Mouse (Mus musculus): ENCODE results near the gene Nkg7.
"Not testable (repeated sequence)": the region's sequence is repeated elsewhere in the genome, so short reads cannot be mapped to it uniquely, and the experiment has no call there.

Nkg7 gene

GRCm38 (mm10) chr7:43436341-43437255 lies at the start of gene Nkg7:
TSS of gene Nkg7 (plus strand) at chr7:43437073.
- CTCF ChIA-PET: no interaction called here

- CTCF ChIA-PET: no interaction called here
Measured at GRCm38 (mm10) chr7:43392349-43393121, 44.3 kb upstream of the Nkg7 start.

DNA sequence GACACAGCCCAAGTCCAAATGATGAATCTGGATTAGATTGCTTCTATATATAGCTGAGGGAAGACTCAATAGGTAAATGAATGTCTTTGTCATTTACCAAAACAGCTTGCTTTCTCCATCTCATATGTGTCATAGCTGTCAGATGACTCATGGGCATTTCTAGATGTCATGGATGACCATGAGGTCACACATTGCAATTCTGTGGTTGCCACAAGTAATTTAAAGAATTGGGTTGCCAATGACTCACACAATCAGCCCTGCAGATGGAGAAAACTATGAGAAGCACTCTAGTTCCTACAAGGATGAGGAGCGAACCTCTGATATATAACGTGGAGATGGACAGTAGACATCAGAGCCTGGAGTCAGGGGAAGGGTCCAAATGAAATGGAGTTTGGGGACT lies 37.4 kb upstream of the Nkg7 start:
- CTCF ChIA-PET: interaction anchor here (0.7 kb wide), 1 partner anchor 45 kb away, joined by 4 read pairs; no protein-coding TSS in a partner anchor

- CTCF ChIA-PET: interaction anchor here (0.5 kb wide), 1 partner anchor 8 kb away, joined by 3 read pairs; no protein-coding TSS in a partner anchor
Measured at GRCm38 (mm10) chr7:43402718-43403117, 34.2 kb upstream of the Nkg7 start.

GRCm38 (mm10) chr7:43407573-43407972 lies 29.3 kb upstream of the Nkg7 start:
- CTCF ChIA-PET: no interaction called here

DNA sequence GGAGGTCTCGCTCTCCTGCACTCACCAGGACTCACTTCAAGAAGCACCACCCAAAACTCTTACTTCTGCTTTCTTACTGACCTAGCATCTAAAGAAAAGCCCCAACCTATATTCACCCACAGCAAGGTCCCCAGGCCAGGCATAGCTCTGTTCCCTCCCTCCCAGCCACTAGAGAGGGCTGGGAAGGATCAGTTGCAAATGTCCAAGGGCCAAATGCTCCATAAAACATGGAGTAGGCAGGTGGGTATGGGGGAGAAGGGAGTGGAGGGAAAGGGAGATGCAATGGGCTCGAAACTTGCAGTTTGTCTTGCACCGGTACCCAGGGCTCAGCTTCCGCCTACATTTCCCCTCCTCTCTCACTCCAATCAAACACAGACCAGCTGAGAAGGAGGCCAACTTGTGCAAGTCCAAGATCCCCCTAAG lies 28.7 kb upstream of the Nkg7 start, which contains the start of gene Siglecg:
Gene Siglecg, plus strand, starts transcription at position 74 of the 423 bp plus-strand sequence.
- CTCF ChIA-PET: no interaction called here

GRCm38 (mm10) chr7:43409084-43409483 lies 27.8 kb upstream of the Nkg7 start:
- CTCF ChIA-PET: interaction anchor here (0.7 kb wide), 1 partner anchor 8 kb away, joined by 5 read pairs; no protein-coding TSS in a partner anchor

DNA sequence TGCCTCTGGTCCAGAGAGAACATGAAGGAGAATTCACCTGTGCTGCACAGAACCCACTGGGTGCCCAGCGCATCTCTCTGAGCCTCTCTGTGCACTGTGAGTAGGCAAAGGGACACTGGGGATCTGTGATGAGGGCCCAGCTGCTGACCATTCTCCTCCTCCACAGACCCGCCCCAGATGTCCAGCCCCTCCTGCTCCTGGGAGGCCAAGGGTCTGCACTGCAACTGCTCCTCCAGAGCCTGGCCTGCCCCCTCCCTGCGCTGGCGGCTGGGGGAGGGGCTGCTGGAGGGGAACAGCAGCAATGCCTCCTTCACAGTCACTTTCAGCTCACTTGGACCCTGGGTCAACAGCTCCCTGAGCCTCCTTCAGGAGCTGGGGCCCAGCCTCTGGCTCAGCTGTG lies 25.1 kb upstream of the Nkg7 start:
- CTCF ChIA-PET: not testable (repeated sequence)

DNA sequence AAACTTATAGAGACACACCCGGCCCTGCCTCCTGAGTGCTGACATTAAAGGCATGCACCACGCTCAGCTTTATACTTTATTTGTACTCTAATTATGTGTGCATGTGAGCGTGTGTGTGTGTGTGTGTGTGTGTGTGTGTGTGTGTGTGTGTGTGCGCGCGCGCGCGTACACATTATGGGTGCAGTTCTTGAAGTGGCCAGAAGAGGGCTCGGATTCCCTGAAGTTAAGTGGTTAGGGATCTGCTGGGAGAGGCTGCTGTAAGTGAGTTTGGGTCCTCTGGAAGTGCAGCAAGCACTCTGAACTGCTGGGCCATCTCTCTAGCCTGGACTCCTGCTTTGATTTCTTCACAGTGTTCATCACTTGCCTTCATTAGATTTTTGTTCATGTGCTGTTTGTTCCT lies 19.6 kb upstream of the Nkg7 start:
- CTCF ChIA-PET: interaction anchor here (0.6 to 0.9 kb wide), 3 partner anchors 8 to 10 kb away, joined by 4 to 9 read pairs (median 5); no protein-coding TSS in a partner anchor

- CTCF ChIA-PET: interaction anchor here (0.6 to 1.0 kb wide), 3 partner anchors 26 to 76 kb away, joined by 3 to 6 read pairs (median 4); no protein-coding TSS in a partner anchor
Measured at GRCm38 (mm10) chr7:43422995-43423617, 13.8 kb upstream of the Nkg7 start.

- CTCF ChIA-PET: interaction anchor here (0.5 to 1.0 kb wide), 3 partner anchors 33 to 142 kb away, joined by 3 to 5 read pairs (median 4); no protein-coding TSS in a partner anchor
Measured at GRCm38 (mm10) chr7:43423991-43424625, 12.8 kb upstream of the Nkg7 start.

- CTCF ChIA-PET: interaction anchor here (0.6 kb wide), 1 partner anchor 10 kb away, joined by 9 read pairs; no protein-coding TSS in a partner anchor
Measured at GRCm38 (mm10) chr7:43427406-43427805, 9.5 kb upstream of the Nkg7 start, which contains the start of gene Lim2. TSS of gene Lim2 (plus strand) at chr7:43427670.

GRCm38 (mm10) chr7:43429500-43429899 lies 7.4 kb upstream of the Nkg7 start:
- CTCF ChIA-PET: no interaction called here

- CTCF ChIA-PET: no interaction called here
Measured at GRCm38 (mm10) chr7:43432891-43433290, 4.0 kb upstream of the Nkg7 start.

DNA sequence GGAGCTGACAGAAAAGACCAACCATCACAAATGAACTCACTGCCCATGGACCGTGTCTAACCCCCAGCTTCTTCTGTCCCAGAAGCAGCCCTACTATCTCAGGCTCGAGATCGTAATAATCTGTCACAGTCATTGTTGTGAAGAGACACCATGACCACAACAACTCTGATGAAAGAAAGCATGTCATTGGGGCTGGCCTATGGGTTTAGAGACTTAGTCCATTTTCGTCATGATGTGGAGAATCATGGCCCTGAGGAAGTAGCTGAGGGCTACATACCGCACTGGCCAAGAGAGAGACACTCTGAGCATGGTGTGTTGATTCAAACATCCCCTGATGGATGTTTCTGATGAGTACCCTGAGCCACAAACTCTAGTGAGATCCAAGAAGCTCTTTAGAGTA lies 2.2 kb upstream of the Nkg7 start:
- CTCF ChIA-PET: no interaction called here

- CTCF ChIA-PET: interaction anchor here (0.7 kb wide), 1 partner anchor 204 kb away, joined by 3 read pairs; no protein-coding TSS in a partner anchor
Measured at GRCm38 (mm10) chr7:43438611-43439010, 1.7 kb downstream of the Nkg7 start.

DNA sequence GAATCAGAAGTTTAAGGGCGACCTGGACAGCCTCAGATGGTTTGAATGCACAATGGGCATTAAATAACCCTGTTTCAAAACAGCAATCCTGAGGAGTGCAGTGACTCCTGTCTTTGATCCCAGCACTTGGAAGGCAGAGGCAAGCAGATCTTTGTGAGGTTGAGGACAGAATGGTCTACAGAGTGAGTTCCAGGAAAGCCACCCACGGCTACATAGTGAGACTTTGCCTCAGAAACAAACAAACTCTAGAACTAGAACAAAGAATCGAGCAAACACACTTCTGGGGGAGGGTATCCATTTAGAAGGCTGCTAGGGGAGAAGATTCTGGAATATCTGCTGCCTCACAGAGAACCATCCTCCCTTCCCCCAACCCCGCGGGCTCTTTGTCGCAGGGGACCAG lies 3.6 kb downstream of the Nkg7 start, which contains the start of gene Cldnd2:
Gene Cldnd2, plus strand, starts transcription at position 301 of the 400 bp plus-strand sequence.
- CTCF ChIA-PET: interaction anchor here (0.9 kb wide), 1 partner anchor 10 kb away, joined by 3 read pairs; no protein-coding TSS in a partner anchor

DNA sequence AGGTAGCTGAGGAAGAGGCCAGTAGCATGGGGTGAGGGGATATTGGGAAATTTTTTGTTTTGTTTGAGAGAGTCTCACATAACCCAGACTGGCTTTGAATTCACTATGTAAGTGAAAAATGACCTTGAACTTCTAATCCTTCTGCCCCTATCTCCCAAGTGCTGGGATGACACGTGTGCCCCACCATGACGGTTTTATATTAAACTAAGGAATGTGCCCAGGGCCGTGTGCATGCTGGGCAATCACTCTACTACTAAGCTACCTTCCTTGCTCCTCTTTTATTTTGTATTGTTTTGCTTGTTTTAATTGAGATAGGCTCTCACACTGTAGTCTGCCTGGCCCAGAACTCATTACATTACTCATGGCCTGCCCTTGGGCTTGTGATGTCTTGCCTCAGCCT lies 4.2 kb downstream of the Nkg7 start:
- CTCF ChIA-PET: no interaction called here

DNA sequence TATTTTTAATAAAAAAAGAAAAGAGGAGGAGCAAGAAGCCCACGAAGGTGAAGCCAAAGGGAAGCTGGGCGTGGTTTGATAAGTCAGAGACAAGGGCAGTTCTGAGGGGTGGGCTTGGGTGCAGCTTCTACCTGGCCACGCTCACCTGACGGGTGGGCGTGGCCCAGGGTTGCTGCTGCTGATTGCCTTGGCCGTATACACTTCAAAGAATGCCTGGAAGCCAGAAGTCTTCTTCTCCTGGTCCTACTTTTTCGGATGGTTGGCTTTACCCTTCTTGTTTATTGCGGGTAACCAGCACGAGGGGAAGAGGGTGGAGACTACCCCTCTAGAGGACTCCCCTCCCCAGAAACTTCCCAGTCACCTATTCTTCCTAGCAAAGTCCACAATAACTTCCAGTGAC lies 5.8 kb downstream of the Nkg7 start:
- CTCF ChIA-PET: no interaction called here

DNA sequence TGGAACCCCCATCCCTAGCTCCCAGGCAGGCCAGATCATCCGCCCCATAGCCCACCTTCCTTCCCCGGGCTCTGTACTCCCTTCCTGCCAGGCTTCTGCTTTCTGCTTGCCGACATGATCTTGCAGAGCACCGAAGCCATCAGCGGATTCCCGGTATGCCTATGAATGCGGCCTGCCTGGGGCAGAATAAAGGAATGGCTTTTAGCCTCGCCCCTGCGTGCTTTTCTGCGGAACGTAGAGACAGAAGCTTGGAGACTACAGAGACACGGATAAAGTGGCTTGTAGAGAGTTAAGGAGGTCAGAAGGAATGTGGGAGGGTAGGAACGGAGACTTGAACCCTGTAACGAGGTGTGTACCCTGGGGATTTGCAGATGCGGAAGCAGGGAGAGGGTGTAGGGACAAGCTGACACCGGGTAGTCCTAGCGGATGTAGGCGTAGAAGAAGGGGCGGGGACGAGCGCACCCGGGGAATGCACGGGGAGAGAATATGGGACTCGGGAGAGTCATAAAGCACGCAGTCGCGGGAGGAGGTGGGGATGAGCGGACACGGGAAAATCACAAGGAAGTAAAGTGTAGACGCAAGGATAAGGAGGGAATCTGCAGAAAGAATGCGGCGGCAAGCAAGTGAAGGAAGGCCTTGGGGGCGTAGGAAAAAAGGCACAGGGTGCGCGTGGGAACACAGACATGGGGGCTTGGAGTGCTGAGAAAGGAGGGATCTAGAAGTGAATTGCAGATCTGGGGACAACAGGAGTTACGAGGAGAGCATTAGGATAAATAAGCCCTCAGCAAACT lies 6.4 kb downstream of the Nkg7 start:
- CTCF ChIA-PET: interaction anchor here (1.2 kb wide), 1 partner anchor 137 kb away, joined by 3 read pairs; no protein-coding TSS in a partner anchor
